Mouse (Mus musculus) urinary bladder, adult 18-20 months (tissue): ENCODE data around the gene Zfp771.

Experiments
- DNase-seq, 2 experiments: peaks; one replicate each; pipeline ENCODE4 v3.0.0; 2022; ENCODE audit warnings: low spot score in 2 of 2, mixed read lengths in 2 of 2

Zfp771 gene

GRCm38 (mm10) chr7:127253341-127253740, 9.3 kb downstream of the Zfp771 start:
- no peak for DNase-seq

- peak; percentile 86 to 91 for DNase-seq
Observed at GRCm38 (mm10) chr7:127253821-127254769, 10.0 kb downstream of the Zfp771 start.

- no peak for DNase-seq
Observed at GRCm38 (mm10) chr7:127255008-127255407, 10.9 kb downstream of the Zfp771 start.

- no peak for DNase-seq
Observed at GRCm38 (mm10) chr7:127255965-127256364, 11.9 kb downstream of the Zfp771 start.

- DNase-seq, result no peak
Observed at GRCm38 (mm10) chr7:127256518-127256917, 12.4 kb downstream of the Zfp771 start.

GRCm38 (mm10) chr7:127259186-127259905, 15.3 kb downstream of the Zfp771 start:
- DNase-seq, result no peak

- peak; percentile 87 to 96 for DNase-seq
Observed at GRCm38 (mm10) chr7:127260309-127261111, 16.4 kb downstream of the Zfp771 start, which contains the start of gene Dctpp1. TSS of gene Dctpp1 (minus strand) at chr7:127260709.

- no peak for DNase-seq
Observed at GRCm38 (mm10) chr7:127262218-127262961, 18.3 kb downstream of the Zfp771 start.

- DNase-seq, result no peak
Observed at GRCm38 (mm10) chr7:127263526-127263925, 19.5 kb downstream of the Zfp771 start.

- no peak for DNase-seq
Observed at GRCm38 (mm10) chr7:127270256-127270655, 26.2 kb downstream of the Zfp771 start.

GRCm38 (mm10) chr7:127270666-127271065, 26.6 kb downstream of the Zfp771 start:
- no peak for DNase-seq

- DNase-seq, result no peak
Observed at GRCm38 (mm10) chr7:127271093-127271492, 27.0 kb downstream of the Zfp771 start.

GRCm38 (mm10) chr7:127272566-127272965, 28.5 kb downstream of the Zfp771 start:
- no peak for DNase-seq

GRCm38 (mm10) chr7:127273118-127273923, 29.2 kb downstream of the Zfp771 start:
- DNase-seq, result peak in 1 of 2 experiments; percentile 17

- peak; percentile 91 to 95 for DNase-seq
Observed at GRCm38 (mm10) chr7:127273925-127274789, 30.1 kb downstream of the Zfp771 start, which contains the start of gene Sephs2. TSS of gene Sephs2 (minus strand) at chr7:127274055.

- no peak for DNase-seq
Observed at GRCm38 (mm10) chr7:127276519-127276961, 32.5 kb downstream of the Zfp771 start.

- DNase-seq, result no peak
Observed at GRCm38 (mm10) chr7:127278311-127278710, 34.2 kb downstream of the Zfp771 start.

GRCm38 (mm10) chr7:127280092-127280491, 36.0 kb downstream of the Zfp771 start:
- no peak for DNase-seq

GRCm38 (mm10) chr7:127281114-127281513, 37.0 kb downstream of the Zfp771 start:
- no peak for DNase-seq
